Comparison of ENCODE assay signal across 26 mouse cellular contexts in the genomic region with DNA sequence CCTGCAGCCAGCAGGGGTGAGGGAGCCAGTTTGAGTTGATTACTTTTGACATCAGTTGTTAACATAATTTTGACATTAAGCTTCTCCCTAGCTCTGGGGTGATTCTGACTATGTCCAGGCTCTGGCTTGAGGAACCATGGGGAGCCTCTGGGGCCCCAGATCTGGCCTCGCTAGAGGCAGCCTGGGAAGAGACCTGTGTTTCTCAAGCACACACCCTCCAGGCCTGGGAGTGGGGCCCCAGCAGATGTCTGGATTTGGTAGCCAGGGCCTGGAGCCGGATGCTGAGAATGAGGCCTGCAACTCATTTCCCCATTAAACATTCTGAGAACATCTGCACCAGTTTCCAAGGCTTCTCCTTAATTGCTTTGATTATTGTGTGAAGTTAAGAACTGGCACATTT.
DNase-seq lines count a peak whose midpoint lies in the region; ATAC-seq lines count a peak whose summit lies in the region.
"Had no signal": no experiment of that assay in that cellular context is flagged by ENCODE, and none has a peak within 500 bp of the region (broad histone marks: within the 10 kb centered on the region; RNA-seq: fewer than 3 reads in every experiment).

No protein-coding gene starts in this region.

- H3K4me3 ChIP-seq in embryonic facial prominence, embryonic 10.5 days = no peak overlapping the region
- no peak overlapping the region for H3K4me3 ChIP-seq in embryonic facial prominence, embryonic 12.5 days
- H3K4me3 ChIP-seq: embryonic facial prominence, embryonic 13.5 days; forebrain, embryonic 10.5 days; forebrain, embryonic 13.5 days; heart, adult 2 months; heart, embryonic 10.5 days; hindbrain, embryonic 12.5 days; hindbrain, embryonic 15.5 days had no signal

- H3K4me2 ChIP-seq in embryonic facial prominence, embryonic 12.5 days (replicated peaks) = no peak overlapping the region
- H3K4me2 ChIP-seq: embryonic facial prominence, embryonic 13.5 days; forebrain, embryonic 13.5 days; hindbrain, embryonic 12.5 days; hindbrain, embryonic 15.5 days had no signal

- DNase-seq in gastrocnemius, postnatal 14 days = peak; percentile 50
- no peak for DNase-seq in gastrocnemius, postnatal 10 days
- peak; percentile 63 for DNase-seq in embryonic facial prominence, embryonic 10.5 days (ENCODE audit: low spot score)
- DNase-seq in retina, embryonic 14.5 days (ENCODE audit: low spot score) = peak; percentile 15
- no peak for DNase-seq in embryo, embryonic 9.5 days (ENCODE audit: extremely low spot score)
- no peak for DNase-seq in frontal cortex, postnatal 25 days (ENCODE audit: low spot score in 2 of 2)
- DNase-seq: adrenal gland, postnatal 10 days; adrenal gland, postnatal 36 days; B cell, adult 2 months; cerebellum, adult 11 months; cerebellum, adult 2 months; cerebellum, adult 9-11 months; cerebellum, postnatal 25 days; kidney, adult 2 months had no signal

- peaks cover 31% of the 10 kb centered on the region for H3K9me3 ChIP-seq in embryonic facial prominence, embryonic 10.5 days
- H3K9me3 ChIP-seq in embryonic facial prominence, embryonic 12.5 days = peaks cover 17% of the 10 kb centered on the region

- intact Hi-C loops in gastrocnemius, postnatal 14 days (cut with DNase I; ENCODE audit: low total_unique reads) = no loop called here

- 0 out of 2 replicates have a peak, but pooled peaks have one; percentile 67 for ATAC-seq in embryonic facial prominence, embryonic 12.5 days (ENCODE audit: insufficient number of reproducible peaks, insufficient read depth, low FRiP score, low TSS enrichment)
- ATAC-seq: forebrain, embryonic 13.5 days; forebrain, embryonic 16.5 days; intestine, postnatal 0 days; Patski had no signal

- no peak overlapping the region for H3K27ac ChIP-seq in embryonic facial prominence, embryonic 10.5 days (replicated peaks)
- H3K27ac ChIP-seq in embryonic facial prominence, embryonic 12.5 days = no peak overlapping the region
- H3K27ac ChIP-seq: embryonic facial prominence, embryonic 13.5 days; forebrain, embryonic 10.5 days; forebrain, embryonic 13.5 days; heart, adult 2 months; heart, embryonic 10.5 days; hindbrain, embryonic 12.5 days; hindbrain, embryonic 15.5 days had no signal

- H3K27me3 ChIP-seq in embryonic facial prominence, embryonic 10.5 days (replicated peaks; ENCODE audit: low read depth, poor library complexity, severe bottlenecking) = no peaks in the 10 kb centered on the region
- no peaks in the 10 kb centered on the region for H3K27me3 ChIP-seq in embryonic facial prominence, embryonic 12.5 days
- H3K27me3 ChIP-seq: CH12.LX; embryonic facial prominence, embryonic 13.5 days; forebrain, embryonic 13.5 days; hindbrain, embryonic 12.5 days; hindbrain, embryonic 15.5 days had no signal

- 60% methylated on average over 2 of the region's 2 CpGs for WGBS in embryonic facial prominence, embryonic 10.5 days
- WGBS in embryonic facial prominence, embryonic 12.5 days = 67% methylated on average over 2 of the region's 2 CpGs

- H3K4me1 ChIP-seq in embryonic facial prominence, embryonic 10.5 days = peaks cover 16% of the 10 kb centered on the region
- H3K4me1 ChIP-seq in embryonic facial prominence, embryonic 12.5 days = 0 out of 2 replicates have a peak, but pooled peaks cover 12% of the 10 kb centered on the region
- H3K4me1 ChIP-seq: forebrain, embryonic 13.5 days; hindbrain, embryonic 12.5 days; hindbrain, embryonic 15.5 days had no signal

- H3K36me3 ChIP-seq in embryonic facial prominence, embryonic 10.5 days (replicated peaks) = peaks cover 79% of the 10 kb centered on the region
- peaks cover 30% of the 10 kb centered on the region for H3K36me3 ChIP-seq in embryonic facial prominence, embryonic 12.5 days
- H3K36me3 ChIP-seq: hindbrain, embryonic 15.5 days had no signal

- H3K9ac ChIP-seq in embryonic facial prominence, embryonic 12.5 days = no peak overlapping the region
- H3K9ac ChIP-seq: embryonic facial prominence, embryonic 13.5 days; forebrain, embryonic 13.5 days; hindbrain, embryonic 12.5 days; hindbrain, embryonic 15.5 days had no signal

Comparison
In these comparisons a context has a peak if more than half of its experiments do, and no peak if none do; other contexts are left out.
1. DNase-seq: peak in gastrocnemius, postnatal 14 days (single experiment), embryonic facial prominence, embryonic 10.5 days (single experiment) and retina, embryonic 14.5 days (single experiment); none in gastrocnemius, postnatal 10 days (single experiment), embryo, embryonic 9.5 days (single experiment) and frontal cortex, postnatal 25 days (0 of 2).